Mouse (Mus musculus): ENCODE measurements around the gene Zdhhc18. TPM values are rescaled to one million over a fixed set of nuclear protein-coding genes. Genes with fewer than 3 reads are reported as not detected.

Gene Zdhhc18
- total RNA-seq, 2 experiments from 2014 or later, result 17.2 to 17.3 TPM

DNA sequence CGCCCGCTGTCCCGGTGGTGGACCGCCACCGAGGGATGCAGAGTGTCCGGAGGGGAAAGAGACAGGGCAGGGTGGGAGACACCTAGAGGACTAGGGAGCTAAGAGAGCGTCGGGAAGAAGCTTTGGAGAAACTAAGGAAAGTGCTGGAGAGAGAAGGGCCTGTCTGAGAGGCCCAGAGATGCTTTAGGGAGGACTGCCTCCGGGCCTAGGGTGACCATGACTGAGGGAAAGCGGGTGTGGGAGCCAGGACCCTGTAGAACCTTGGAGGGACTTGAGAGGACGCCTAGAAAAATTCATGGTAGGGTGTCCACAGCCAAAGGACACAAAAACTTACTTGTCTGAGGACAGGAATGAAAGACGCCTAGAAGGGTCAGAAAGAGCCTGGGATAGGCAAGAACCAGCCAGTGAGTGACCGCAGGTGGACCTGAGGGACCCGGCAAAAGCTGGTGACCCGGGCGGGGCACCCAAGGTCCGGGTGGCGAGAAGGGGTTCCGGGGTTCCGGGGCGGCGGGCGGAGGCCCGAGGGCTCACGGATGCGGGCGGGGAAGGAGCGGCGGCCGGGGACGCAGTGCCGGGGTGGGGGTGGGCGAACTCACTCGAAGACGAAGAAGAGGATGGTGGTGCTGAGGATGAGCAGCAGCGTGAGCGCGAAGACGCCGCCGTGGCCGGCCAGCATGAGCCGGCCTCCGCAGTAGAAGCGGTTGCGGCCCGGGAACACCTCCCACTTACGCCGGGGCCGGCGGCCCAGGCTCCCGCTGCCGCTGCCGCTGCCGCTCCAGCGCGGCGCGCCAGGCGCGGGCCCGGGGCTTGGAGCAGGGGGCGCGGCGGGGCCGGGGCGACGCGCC is 17.2 kb downstream of the Zdhhc18 start:
- intact Hi-C loops (cut with DNase I), result no loop called here

DNA sequence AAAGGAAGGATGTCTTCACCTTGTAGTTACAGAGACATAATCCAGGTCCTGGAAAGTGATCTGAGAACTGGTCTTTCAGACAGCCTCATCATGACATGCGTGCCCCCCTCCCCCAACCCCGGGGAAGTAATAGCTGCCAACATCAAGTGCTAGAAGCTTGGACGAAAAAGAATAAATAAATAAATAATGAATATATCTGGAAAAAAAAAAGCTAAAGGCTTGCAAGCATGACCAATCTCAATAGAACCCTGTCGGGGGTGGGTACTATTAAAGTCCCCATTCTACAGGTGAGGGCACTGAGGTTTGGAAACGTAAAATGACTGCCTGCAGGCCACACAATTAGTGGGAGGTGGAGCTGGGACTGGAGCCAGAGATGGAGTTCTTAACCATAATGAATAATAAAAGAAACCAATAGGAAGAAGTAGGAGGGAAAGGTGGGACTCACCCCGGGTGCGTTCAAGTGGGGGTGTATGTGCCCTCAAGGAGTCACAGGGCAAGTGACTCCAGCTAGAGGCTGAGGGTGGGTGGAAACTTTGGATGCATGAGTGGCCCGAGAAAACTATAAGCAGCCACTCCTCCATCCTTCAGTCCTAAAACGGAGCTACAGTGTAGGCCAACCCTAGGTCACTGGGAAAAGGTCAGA is 18.1 kb downstream of the Zdhhc18 start:
- intact Hi-C loops (cut with DNase I), result loop anchor here (2.0 kb wide), 2 partner anchors 17 kb away; no protein-coding TSS in a partner anchor
- peak in 1 of 2 experiments; percentile 43 for DNase-seq

More for the DNA sequence above, 17.2 kb downstream of the Zdhhc18 start:
- peak in 1 of 2 experiments; percentile 47 for DNase-seq

DNA sequence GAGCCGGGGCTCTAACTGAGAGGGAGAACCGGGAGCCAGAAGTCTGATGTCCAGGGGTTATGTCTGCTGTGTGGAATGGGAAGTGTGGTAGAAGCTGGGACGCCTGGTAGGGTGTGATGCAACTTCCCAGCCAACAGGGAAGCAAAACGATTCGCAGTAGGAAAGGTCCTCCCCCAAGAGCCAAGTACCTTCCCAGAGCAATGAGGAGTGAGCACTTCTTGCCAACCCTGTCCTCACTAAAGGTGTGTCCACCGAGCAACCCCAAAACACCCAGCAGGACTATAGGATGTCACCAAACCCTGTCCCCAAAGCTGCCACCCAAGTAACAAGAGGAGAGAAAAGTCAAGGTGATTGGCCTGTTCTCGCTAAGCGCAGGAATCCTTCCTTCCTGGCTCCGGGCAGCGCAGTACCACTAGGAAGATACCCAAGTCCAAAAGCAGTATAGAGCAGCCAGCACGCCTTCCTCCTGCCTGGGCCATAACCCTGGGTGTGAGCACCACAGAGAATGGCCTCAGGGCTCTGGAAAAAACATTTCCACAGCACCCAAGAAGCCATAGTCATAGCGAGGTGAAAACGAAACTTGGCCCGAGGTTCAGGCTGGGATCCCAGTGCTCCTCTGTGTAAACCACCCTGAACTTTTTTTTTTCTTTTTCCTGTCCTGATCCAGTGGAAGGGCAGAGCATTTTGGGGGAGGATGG is 18.7 kb downstream of the Zdhhc18 start:
- intact Hi-C loops (cut with DNase I), result loop anchor here (2.0 kb wide), 2 partner anchors 16 to 18 kb away; no protein-coding TSS in a partner anchor
- DNase-seq, result peak; percentile 39 to 44

DNA sequence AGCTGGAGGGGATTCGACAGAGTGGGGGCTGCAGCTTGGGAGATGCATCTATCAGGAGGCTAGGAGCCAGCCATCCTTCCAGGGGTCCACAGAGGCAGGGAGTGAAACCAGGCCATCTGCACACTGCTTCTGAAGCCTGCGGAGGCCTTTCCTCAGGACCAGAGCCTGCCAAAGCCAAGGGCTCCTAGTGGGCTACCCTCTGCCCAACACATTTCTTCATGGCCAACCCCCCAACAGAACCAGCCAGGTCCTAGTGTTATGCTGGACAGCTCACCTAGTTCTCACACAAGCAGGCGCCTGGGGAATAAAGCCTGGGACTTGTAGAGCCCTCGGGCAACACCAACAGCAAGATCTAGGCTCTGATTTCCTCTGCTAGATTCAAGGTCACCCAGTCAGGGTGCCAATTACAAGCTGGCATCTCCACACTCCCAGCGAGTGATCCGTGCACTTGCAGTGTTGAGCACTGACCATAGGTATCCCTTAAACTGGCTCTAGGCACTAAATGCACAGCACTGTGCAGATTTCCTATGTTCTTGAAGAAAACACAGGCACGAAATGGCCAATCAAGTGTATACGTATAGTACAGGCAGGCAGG is 19.5 kb downstream of the Zdhhc18 start:
- no peak for DNase-seq
- intact Hi-C loops (cut with DNase I), result loop anchor here (2.0 kb wide), 2 partner anchors 16 to 18 kb away; no protein-coding TSS in a partner anchor

DNA sequence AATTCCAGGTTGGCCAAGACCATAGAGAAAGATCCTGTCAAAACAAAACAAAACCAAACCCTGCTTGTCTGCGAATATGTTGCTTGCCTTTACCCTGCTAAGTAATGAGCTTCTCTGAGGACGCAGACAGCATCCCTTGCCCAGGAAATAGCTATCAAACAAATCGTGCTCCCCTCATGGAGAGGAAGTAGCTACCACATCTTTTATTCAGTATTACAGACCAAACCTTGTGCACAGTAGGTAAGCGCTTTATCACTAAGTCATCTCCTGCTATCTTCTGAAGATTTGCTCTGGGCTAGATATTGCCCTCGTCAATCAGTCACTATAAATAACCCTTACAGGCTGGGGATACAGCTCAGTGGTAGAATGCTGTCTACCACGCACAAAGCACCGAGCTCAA is 20.8 kb downstream of the Zdhhc18 start:
- intact Hi-C loops (cut with DNase I), result no loop called here

DNA sequence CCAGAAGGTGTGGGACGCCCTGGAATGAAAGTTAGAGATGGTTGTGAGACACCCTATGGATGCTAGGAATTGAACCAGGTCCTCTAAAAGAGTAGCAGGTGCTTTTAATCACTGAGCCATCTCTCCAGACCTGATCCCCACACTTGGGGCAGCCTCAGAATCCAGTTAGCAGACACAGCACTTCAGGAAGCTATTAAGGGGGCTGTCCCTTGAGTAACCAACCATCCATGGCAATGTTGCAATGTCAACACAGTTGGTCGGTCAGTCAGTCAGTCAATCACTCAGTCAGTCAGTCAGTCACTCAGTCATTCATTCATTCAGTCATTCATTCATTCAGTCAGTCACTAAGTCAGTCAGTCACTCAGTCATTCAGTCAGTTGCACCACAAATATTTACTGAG is 21.4 kb downstream of the Zdhhc18 start:
- intact Hi-C loops (cut with DNase I), result no loop called here
- DNase-seq, result no peak

More for the DNA sequence above, 20.8 kb downstream of the Zdhhc18 start:
- DNase-seq, result no peak

DNA sequence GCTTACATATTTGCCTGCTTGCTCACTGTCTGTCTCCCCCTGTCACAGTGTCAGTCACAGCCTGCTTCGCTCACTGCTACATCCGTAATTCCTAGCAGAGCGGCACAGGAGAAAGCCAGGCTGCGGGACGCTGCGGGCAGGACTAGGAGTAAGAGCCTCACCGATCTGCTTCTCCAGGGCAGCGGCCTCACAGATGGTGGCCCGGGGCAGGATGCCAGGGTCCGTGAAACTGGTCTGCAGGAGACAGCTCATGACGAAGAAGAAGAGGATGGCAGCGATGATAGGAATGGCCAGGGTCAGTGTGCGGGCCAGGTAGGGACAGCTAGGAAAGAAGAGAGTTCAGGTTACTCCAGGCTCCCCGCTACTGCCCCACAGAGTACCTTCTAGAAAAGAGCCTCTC is 22.9 kb downstream of the Zdhhc18 start:
- intact Hi-C loops (cut with DNase I), result no loop called here

DNA sequence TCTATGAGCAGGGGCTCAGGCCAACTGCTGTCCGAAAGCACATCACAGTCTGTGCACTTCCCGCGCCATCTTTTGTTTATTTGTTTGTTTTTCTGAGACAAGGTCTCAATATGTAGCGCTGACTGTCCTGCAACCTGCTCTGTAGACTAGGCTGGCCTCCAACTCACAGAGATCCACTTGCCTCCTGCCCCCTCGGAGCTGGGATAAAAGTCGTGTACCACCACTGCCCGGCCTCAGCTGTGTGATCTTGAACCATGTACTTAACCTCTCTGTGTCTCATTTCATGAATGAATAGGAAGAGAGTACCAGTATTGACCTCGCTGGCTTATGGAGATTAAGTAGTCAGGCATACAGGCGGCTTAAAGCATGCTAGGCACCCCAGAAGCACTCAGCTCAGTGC is 23.3 kb downstream of the Zdhhc18 start:
- intact Hi-C loops (cut with DNase I), result no loop called here

More for the DNA sequence above, 22.9 kb downstream of the Zdhhc18 start:
- no peak for DNase-seq

DNA sequence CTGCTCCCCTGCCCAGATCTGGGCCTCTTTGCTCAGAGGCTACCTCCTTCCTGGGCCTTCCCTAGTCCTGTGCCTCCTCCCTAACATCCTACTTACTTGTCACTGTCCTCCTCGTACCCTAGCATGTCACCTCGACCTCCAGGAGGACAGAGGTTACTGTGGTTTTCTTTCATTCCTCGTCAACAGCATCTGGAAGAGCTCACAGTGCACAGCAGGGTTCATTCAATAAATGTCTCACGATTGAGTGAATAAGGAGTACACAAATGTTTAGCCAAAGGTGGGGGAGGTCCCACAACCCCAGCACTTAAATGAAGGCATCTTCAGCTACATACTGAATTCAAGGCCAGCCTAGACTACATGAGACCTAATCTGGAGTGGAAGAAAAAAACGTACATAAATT is 23.7 kb downstream of the Zdhhc18 start:
- DNase-seq, result no peak
- intact Hi-C loops (cut with DNase I), result no loop called here

More for the DNA sequence above, 23.3 kb downstream of the Zdhhc18 start:
- DNase-seq, result no peak

DNA sequence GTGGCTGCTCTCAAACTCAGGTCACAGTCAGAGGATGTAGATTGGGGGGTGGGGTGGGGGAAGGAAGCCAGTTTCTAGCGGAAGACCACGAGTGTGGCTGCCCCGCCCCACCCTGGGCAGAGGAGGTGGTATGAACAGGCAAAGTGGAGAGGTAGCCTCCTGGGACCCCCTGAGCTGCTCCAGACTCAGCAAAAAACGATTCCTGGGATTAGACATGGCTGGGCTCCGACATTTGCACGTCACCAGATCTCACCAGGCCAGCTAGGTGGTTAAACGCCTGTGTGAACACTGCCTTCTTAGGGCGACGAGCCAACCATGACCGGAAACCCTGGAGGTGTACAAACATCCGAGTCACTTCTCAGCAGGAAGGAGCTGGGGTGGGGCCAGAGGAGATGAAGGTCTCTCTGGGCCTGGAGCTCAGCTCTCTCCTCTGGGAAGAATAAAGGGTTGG is 24.3 kb downstream of the Zdhhc18 start:
- DNase-seq, result peak; percentile 68 to 75
- intact Hi-C loops (cut with DNase I), result no loop called here

DNA sequence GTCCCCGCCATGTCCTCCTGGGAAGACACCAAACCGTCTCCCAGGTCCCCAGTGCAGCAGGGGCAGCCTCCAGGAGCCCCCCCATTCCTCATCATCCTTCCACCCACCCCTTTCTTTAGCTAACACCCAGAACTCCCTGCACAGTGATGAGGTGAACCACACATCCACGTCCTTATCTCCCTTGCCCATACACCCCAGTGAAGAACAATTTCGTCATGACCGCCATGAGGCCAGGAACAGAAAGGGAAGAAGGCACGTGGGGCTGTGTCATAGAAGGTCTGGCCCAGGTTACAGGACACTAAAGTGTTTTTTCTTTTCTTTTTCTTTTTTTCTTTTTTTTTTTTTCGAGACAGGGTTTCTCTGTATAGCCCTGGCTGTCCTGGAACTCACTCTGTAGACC is 25.1 kb downstream of the Zdhhc18 start:
- intact Hi-C loops (cut with DNase I), result no loop called here
- no peak for DNase-seq

DNA sequence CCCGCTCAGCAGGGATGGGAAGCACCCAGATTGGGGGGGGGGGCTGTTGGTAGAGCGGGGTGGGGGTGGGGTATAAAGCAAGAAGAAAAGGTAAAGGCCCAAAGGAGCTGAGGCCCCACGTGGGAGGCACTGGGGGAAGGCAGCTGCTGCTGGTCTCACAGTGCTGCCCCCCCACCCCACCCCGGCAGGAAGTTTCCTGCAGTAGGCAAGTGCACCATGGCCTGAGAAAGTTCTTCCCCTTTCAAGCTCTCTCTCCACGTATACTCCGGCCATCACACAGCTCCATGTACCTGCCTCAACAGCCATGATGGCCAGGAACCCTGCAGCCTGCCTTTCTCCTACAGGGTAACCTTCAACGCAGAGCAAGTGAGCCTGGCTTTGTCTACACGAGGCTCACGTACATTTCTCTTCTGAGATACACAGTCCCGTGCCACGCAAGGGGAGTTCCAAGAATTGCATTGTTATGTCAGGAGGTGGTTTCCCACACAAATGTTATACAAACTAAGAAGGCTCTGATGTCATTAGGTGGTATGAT is 27.7 kb downstream of the Zdhhc18 start:
- no peak for DNase-seq
- intact Hi-C loops (cut with DNase I), result no loop called here

DNA sequence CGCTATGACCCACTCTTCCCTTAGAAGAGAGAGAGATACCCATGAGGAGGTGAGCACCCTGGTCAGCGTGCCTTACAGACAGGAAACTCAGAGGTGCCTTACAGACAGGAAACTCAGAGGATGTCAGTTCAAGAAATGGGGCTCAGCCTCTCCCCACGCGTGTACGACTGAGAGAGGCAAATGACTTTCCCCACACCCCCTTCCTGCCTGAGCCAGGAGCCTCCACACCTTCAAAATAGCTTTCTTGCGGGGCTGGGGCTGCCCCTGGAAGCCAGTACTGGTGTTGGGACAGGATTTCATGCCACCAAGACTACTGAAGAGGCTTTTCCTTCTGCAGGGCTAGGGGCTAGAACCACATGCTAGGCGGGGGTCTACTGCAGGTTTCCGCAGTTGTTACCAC is 29.3 kb downstream of the Zdhhc18 start:
- intact Hi-C loops (cut with DNase I), result no loop called here
- no peak for DNase-seq

DNA sequence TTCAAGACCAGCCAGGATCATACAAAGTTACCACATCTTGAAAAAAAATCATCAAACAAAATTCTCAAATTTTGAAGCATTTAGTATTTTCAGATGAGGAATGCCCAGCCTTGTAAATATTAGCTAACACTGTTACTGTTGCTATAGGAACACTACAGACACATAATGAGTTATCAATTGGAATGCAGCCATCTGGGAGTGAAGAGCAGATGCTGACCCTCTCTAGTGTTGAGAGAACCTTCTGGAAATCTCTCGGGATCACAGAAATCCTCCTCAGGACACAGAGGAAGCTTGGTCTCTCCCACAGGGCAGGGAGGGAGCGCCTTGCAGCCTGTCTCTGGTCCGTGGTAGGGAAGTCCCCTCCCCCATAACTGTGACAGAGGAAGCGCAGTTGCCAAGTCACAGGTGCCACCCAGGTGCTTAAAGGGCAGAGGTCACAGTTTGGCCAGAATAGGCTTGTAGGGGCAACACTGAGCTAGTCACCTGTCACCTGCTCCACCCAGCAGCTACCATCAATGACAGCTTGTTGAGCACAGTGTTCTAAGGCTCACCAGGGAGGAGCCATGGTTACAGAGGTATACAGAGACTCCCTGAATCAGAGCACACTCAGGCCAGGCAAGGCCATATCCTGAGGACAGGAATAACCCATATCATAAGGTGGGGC is 30.3 kb downstream of the Zdhhc18 start:
- intact Hi-C loops (cut with DNase I), result no loop called here
- DNase-seq, result no peak

DNA sequence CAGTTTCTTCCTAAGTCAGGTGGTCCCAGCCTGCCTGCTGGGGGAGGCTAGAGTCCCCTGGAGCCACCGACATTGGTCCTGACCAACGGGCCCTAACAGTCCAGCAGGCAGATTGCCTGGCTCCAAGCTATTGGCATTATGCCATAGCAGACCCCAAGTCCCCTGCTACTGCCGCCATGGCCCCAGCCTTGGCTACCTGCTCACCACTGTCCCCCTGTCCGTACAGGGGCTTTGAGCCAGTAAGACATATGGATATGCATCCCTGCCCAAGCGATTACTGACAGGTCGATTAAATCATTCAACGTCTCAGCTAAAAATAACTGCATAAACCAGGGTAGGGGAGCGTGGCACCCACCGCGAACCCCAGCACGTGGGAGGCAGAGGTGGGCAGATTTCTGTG is 32.0 kb downstream of the Zdhhc18 start:
- intact Hi-C loops (cut with DNase I), result no loop called here
- no peak for DNase-seq

DNA sequence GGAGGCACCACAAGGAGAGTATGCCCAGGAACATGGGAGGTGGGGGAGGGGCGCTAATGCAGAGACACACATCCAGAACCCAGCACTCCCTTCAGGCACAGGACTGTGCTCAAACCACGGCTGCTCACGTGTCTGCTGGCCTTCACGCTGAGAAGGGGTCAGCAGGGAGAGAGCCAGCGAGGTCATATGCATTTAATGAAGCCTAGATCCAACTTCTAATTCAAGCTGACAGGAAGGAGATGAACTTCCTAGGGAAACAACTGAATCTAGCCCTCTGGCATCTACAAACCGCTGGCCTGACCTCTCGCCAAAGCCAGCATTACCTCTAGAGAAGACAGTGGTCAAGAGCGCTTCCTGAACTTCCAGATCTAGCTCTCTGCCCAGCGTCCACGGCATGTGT is 34.5 kb downstream of the Zdhhc18 start:
- no peak for DNase-seq
- intact Hi-C loops (cut with DNase I), result loop anchor here (2.0 kb wide), 1 partner anchor 15 kb away; no protein-coding TSS in a partner anchor

DNA sequence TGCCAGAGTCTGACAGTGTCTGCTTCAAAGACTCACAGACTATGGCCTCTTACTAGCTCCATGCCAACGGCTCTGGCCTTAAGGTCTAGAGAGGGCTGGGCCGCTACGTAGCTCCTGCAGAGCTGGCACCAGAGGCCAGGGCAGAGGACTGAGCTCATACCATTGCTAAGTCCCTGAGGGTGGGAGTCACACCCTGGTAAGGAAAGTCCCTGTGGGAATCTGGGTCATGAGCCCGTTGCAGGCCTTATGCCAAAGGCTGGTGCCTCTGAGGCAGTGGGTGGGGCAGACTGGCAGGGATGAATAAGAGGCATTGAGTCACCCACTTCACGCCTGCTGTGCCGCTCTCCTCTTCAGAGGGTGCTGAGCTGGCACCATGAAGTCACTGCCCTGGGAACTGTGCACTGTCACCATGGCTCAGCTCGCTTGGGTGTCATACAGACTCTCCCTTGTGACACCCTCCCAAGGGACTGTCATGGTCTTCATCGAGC is 35.6 kb downstream of the Zdhhc18 start:
- intact Hi-C loops (cut with DNase I), result loop anchor here (2.0 to 5.0 kb wide), 2 partner anchors 16 to 38 kb away; partner anchors contain the start of gene Zdhhc18
- peak in 1 of 2 experiments; percentile 20 for DNase-seq

DNA sequence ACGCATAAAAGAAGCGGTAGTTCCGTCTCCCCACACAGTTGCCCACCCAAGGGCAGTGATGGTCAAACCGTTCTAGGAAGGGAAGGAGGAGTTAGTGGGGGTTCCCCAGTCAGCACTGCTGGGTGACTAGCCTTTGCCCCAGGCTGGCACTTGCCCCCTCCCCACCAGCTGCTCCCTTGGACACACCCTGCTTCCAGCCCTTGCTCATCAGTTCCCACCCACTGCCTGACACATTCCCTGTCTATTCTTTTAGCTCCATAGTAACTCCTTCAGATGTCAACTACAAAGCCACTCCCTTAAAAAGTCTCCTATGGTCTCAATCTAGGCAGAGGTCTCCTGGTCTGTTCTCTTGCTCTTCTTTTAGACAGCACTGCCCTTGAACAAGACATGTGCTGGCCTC is 36.1 kb downstream of the Zdhhc18 start:
- DNase-seq, result no peak
- intact Hi-C loops (cut with DNase I), result loop anchor here (2.0 to 5.0 kb wide), 2 partner anchors 17 to 38 kb away; partner anchors contain the start of gene Zdhhc18

DNA sequence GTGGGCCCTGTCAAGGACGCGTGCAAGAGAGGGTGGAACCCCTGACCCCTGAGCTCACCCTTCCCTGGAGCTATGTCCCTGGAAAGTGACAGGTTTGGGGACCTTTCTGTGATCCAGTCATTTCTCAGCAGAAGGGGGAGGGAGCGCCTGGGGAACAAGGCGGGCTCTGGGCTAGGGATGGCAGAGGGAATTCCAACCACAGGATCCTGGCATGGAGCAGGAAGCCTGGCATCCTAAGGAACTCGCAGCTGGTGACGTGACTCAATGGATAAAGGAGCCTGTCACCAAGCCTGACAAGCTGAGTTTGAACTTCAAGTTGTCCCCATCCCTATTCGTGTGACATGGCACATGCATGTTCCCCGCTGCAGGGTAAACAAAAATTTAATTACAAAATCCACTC is 36.9 kb downstream of the Zdhhc18 start:
- intact Hi-C loops (cut with DNase I), result loop anchor here (5.0 kb wide), 1 partner anchor 39 kb away; the partner anchor contains the start of gene Zdhhc18
- no peak for DNase-seq

All from heart, postnatal 36 days (tissue).